Mouse (Mus musculus): ENCODE measurements around the gene Susd6.

The Susd6 gene

DNA sequence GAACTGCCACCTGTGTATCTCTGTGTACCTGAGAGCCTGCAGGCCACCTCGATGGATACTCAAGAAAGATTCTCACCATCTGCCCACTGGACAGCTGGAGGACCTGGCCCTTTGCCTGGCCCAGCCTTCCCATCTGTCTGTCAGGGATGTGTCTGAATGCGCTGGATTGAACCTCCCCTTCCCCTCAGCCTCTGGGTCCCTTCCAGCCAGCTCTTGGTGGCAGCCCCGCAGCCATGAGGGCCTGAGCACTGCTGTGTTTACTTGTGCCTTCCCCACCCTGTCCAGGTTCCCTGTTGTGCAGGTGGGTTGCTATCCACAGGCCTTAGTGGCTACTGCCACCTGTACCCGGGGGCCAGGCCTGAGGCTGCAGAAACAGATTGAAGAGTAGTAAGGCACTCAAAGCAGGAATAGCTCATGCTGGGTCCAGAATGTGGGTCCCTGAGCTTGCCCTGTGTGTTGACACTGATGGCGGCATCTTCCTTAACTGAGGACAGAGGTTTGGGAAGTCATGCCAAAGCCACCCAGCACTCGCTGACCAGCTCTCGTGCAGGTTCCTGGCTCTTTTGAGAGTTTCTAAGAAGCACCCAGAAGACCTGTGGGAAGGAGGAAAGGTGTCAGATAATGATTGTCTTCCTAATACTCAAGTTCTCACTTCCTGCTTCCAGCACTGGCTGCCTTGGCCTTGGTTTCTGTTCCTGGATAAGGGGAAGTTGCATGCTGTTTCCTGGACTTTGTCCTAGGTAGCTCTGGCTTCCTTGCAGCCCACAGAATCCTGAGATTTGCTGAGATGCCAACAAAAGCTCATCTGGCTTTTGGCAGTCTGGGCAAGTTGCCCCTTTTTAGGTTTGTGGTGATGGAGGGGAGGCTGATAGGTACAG, 87.1 kb downstream of the Susd6 start:
- DNase-seq (ENCODE audit: low spot score) = no peak

DNA sequence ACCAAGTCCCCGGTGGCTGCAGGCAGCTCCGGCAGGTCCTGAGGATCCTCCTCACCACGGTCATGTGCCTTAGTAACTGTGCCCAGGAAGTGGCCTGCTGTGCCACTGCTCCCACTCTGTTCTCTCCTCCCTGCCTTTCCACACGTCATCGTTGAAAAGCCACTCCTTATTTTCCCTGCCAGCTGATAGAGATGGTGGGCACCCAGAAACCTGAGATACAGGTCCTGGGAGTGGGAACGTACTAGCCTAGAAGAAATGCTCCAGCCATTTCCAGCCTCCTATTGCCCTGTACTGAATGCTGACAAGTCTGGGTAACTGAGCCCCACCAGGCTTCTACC, 87.8 kb downstream of the Susd6 start:
- DNase-seq (ENCODE audit: low spot score) = no peak

DNA sequence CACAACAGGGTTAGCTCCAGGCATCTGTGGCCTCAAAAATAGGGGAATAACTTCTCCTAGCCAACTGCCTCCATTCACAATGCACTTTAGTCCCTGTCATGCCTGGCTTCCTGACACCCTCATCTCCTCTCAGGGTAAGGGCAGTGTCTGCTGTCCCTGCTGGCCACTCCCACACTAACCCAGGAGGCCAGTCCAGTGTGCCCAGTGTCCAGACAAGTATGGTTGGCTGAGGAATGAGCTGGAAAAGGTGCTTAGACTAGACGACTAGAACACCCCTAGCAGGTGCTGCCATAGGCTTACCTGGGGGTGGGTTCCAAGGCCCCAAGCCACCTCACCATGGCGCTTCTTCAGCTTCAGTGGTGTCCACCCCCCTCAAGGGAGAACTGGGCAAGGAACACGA, 88.3 kb downstream of the Susd6 start:
- no peak for DNase-seq (ENCODE audit: low spot score)

DNA sequence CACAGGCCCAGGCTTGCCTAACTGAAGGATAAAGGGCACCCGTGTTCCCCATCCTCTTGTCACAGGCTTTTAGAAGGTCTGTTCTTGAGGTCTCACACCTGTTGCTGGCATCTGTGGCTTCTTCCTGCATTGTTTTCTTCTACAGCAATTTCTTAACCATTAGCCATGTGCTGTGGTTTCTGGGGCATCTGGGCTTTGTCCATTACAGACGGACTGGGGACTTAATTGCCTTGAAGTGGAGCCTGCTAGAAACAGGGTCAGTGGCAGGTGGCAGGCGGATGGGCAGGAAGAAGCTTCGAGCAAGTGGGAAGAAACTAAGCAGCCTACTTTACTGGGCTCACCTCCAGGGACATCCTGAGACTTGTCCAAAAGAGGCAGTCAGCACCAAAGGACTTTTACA, 89.0 kb downstream of the Susd6 start:
- DNase-seq (ENCODE audit: low spot score) = peak; percentile 69

GRCm38 (mm10) chr12:80881121-80881520, 90.8 kb downstream of the Susd6 start:
- DNase-seq (ENCODE audit: low spot score) = no peak

DNA sequence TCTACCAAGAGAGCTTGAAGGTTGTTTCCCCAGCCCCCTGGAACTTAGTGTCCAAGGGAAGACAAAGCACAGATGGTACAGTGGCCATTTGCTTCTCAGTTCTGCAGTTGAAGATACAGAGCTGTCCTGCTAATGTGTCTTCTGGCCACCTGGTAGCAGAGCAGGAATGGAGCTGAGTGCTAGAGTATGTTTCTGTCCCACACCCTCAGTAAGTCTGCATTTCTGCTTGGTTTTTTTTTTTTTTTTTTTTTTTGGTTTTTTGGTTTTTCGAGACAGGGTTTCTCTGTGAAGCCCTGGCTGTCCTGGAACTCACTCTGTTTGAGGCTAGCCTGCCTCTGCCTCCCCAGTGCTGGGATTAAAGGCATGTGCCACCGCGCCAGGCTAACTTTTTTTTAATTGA, 93.0 kb downstream of the Susd6 start:
- DNase-seq (ENCODE audit: low spot score) = no peak

DNA sequence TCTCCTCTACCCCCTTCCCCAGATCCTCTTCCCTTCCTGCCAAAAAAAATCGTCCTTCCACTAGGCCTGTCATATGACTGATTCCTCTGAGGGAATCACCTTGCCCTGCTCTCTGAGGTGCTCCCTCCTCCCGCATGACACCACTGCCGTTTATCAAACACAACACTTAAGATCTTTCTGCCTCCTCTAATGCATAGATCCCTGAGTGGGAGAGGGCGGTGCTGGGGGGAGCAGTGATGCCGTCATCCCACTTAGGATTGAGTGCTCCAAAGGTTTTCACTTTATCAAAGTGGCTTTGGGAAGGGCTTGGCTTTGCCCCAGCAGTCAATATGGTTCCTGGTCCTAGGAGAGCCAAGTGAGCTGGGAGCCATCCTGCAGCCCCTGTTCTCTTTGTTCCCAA, 93.6 kb downstream of the Susd6 start:
- no peak for DNase-seq (ENCODE audit: low spot score)

DNA sequence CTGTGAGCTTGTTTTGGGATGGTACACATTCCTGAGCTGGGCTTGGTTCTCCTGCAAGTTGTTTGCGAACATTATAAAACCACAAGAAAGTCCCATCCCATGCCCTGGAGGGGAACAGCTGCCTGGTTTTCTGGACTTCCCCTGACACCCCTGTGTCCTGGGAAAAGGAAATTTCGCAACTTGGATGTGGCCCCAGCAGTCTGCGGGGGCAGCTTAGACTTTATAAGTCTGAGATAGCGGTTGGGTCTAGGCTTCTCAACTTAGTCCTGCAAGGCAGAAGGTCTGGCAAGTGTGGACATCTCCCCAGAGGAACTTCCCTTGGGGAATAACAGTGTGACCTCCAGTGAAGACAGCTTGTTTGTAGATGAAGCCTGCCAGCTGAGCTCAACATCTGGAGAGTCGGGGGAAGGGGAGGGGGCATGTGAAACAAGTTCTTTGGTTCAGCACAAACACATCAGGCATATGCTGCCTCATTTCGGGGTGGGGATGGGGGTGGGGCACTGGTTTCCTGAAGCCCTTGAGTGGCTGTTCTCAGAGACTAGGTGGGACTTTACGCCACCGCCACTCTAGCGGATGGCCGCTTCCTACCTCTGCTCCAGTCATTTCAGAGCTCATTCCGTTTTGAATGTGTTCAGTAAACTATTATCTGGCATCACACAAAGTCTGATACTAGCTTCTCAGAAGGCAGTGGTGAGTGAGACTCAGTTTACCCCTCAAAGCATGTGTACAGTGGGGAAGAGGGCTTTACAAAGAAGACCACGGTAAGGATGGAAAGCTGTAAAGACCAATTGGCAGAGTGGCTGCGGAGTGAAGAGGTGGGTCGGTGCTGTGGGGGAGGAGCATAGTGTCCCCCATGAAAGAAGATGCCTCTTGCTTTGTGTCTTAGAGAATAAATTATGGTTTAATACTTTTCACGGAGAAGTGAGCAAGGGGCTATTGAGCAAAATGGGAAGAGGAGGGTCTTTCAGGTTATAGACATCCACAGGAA, 95.3 kb downstream of the Susd6 start:
- DNase-seq (ENCODE audit: low spot score) = no peak

- no peak for DNase-seq (ENCODE audit: low spot score)
Observed at GRCm38 (mm10) chr12:80887036-80887435, 96.7 kb downstream of the Susd6 start.

DNA sequence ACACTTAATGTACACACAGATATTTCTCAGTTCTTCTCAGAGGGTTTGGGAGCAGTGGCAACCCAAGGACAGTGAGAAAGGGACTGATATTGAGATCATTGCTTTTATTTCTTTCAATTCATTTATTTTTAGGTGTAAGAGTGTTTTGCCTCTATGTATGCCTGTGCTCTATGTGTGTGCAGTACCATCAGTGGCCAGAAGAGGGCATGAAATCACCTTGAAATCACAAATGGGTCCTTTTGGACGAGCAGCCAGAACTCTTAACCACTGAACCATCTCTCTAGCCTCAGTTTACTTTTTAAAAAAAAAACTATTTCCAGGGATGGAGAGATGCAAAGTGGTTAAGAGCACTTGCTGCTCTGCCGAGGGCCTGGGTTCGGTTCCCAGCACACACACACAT, 99.0 kb downstream of the Susd6 start:
- DNase-seq (ENCODE audit: low spot score) = no peak

GRCm38 (mm10) chr12:80891074-80891473, 100.8 kb downstream of the Susd6 start:
- DNase-seq (ENCODE audit: low spot score) = no peak

DNA sequence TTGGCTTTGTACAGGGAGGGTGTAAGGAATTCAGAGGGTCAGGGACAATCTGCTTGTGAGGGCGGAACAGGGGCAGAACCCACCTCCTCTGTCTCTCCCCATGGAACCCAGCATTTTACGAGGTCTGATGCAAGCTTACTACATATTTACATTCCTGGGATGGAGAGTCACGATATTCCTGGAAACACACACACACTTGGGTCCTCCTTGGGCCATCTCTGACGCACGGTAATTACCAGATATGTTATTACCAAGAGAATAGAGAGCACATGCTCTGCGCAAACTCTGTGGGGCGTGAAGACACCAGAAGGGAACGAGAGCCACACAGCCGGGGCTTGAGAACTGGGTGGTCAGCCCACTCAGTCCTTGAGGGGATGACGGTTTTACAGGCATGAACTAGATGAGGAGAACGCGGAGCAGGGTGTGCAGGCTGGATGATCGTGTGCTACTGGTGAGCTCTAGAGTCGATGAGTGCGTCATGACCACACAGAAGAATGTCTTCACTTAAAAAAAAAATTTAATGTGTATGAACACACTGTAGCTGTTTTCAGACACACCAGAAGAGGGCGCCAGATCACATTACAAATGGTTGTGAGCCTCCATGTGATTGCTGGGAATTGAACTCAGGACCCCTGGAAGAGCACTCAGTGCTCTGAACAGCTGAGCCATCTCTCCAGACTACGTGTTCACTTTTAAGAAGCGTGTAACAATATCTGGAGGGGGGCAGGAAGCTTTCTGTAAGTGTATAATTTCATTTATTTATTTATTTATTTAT, 103.6 kb downstream of the Susd6 start:
- no peak for DNase-seq (ENCODE audit: low spot score)

DNA sequence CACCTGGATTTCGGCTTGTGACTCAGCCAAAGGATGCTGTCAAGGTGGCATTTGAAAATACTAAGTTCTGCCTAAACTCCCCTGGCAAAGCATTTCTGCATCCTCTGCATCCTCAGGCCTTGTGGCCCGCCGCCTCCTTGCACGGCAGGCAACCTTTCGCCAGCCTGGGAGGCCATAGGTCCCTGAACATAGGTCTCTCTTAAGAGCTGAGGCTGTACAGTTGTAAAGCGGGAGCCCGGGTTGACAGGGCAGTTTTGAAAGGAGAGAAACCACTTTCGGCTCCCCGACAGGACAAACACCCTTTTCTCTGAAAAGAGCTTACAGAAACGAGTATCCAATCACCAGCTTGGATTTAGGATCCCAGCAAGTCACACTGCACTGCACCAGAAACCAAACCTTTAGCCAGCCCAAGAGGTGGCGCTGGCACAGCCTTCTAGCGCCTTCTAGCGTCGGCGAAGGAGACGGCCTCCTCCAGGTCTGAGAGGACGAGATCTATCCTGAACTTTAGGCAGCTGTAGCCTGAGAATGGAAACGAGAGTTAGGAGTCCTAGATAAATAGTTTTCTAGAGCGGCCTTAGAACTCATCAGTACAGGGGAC, 104.8 kb downstream of the Susd6 start:
- peak; percentile 86 for DNase-seq (ENCODE audit: low spot score)

DNA sequence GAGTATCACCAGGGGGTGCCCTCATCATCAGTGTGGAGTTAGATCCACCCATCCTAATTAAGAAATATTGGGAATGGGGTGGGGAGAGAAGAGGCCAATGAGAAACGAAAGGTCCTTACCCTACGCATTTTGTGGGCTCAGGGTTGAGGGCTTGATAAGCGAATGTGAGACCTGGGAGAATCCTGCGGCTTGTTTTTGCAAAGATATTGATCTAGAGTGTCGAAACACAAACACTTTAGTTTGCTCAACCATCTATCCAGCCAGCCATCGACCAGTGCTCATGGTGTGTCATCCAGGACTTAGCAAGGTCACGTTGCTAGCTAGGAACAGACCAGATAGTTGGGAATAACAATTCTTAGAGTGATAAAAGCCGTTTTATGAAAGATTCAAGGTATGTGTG, 119.3 kb downstream of the Susd6 start:
- no peak for DNase-seq (ENCODE audit: low spot score)

DNA sequence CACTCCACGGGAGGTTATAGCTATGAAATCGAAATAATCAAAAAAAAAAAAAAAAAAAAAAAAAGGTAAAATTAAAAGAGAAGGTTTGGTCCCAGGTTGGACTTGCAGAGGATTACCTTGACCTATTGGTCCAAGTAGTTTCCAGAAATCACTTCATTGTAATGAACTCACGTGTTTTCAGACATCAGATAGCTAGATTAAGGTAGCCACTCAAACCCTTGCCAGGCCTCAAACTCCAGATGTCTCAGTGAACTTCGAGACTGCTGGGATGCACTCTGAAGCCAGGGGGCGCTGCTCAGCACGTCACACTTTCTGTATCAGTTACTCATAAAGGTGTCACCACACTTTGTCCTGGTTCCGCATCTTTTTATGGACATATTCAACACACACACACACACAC, 127.5 kb downstream of the Susd6 start:
- peak; percentile 12 for DNase-seq (ENCODE audit: low spot score)

DNA sequence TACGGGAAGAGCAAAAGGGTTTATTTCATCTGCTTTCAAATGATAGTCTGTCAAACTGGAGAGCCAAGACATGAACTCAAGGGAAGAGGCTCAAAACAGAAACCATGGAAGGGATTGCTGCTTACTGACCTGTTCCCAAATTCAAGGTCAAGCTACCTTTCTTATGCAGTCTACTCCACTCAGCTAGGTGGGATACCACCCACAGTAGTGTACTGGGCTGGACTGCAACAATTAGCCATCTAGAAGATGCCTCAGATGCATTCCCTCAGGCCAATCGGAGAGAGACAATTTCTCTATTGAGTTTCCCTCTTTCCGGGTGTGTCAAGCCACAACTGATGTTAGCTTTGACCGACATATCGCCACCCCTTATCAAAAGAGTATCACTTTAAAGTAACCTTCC, 131.0 kb downstream of the Susd6 start:
- DNase-seq (ENCODE audit: low spot score) = no peak

DNA sequence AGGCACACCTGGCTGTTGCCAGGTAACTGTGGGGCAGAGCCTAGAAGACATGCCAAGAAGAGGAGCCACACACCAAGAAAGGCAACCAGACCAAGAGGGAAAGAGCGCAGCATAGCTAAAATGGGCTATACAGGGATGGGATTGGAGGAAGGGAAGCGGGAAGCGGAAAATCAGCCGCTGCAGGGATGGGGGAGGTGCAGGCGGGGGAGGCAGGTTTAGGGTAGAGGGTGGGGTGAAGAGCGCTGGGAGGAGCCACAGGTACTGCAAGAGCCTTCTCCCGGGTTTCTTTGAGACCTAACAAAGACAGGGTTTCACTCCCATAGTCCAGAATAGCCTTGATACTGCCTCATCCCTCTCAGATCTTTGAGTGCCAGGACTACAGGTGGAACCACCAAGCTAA, 132.6 kb downstream of the Susd6 start:
- no peak for DNase-seq (ENCODE audit: low spot score)

- DNase-seq (ENCODE audit: low spot score) = no peak
Observed at GRCm38 (mm10) chr12:80923602-80924001, 133.3 kb downstream of the Susd6 start.

DNA sequence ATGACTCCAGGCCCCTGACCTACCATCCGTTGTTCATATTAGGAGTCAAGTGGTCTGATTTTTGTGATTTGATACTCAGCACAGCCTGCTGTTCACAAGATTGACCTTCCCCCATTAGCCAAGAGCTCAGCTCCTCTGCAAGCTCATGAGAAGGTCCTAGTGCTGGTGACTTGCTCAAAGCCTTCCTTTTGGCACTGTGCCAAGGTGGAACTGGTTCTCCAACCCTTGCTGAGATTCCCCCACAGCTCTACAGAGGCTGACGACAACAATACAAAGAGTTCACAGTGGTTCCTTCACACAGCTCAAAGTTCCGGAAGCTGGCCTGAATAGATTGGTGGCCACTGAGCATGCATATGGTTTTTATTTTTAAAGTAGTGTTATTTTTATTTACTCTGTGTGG, 133.9 kb downstream of the Susd6 start:
- no peak for DNase-seq (ENCODE audit: low spot score)

DNA sequence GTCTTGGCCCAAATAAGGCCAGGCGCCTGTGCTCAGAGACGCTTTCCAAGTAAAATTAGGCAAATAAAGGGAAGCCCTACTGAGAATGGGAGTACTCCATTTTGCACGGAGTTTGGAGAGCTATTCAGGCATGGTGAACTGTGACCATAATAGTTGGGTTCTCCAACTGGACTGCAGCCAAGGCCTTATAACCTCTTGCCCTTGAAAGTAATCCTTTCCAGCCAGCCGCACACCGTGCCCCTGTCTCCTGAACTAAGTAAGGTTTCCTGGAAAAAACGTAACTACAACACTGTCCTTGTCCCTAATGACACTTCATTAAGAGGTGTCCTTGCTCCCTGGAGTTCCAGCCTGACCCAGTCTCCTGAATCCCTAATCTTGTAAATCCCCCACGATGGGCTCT, 135.6 kb downstream of the Susd6 start:
- DNase-seq (ENCODE audit: low spot score) = no peak

- DNase-seq (ENCODE audit: low spot score) = no peak
Observed at GRCm38 (mm10) chr12:80926550-80926949, 136.2 kb downstream of the Susd6 start.

GRCm38 (mm10) chr12:80927518-80927917, 137.2 kb downstream of the Susd6 start:
- DNase-seq (ENCODE audit: low spot score) = no peak

Measured in retina, embryonic 14.5 days (tissue).